Mouse (Mus musculus) yolk sac, embryonic 10.5 days (tissue): ENCODE measurements at regions not wholly inside any gene's neighbourhood (a gene's known extent, or its start where the extent isn't known, plus 50 kb on each side); places are given as distances from the start of the nearest gene placed in this dataset.

Experiments
- DNase-seq: peaks from one replicate; pipeline ENCODE4 v3.0.0-alpha.2; 2017; ENCODE audit warnings: low spot score

- DNase-seq: no peak
Observed at GRCm38 (mm10) chr4:53320735-53321449, 119.3 kb upstream of the Slc44a1 start.

GRCm38 (mm10) chr4:53319051-53319450, 121.2 kb upstream of the Slc44a1 start:
- no peak for DNase-seq

GRCm38 (mm10) chr4:53318181-53318580, 122.0 kb upstream of the Slc44a1 start:
- DNase-seq: no peak

- no peak for DNase-seq
Observed at GRCm38 (mm10) chr4:53317453-53317824, 122.8 kb upstream of the Slc44a1 start.

- DNase-seq: no peak
Observed at GRCm38 (mm10) chr4:53316796-53317452, 123.3 kb upstream of the Slc44a1 start.

GRCm38 (mm10) chr4:53315876-53316762, 124.1 kb upstream of the Slc44a1 start:
- no peak for DNase-seq

GRCm38 (mm10) chr4:53315121-53315875, 124.9 kb upstream of the Slc44a1 start:
- no peak for DNase-seq

- DNase-seq: no peak
Observed at GRCm38 (mm10) chr4:53314076-53314475, 126.1 kb upstream of the Slc44a1 start.

- DNase-seq: no peak
Observed at GRCm38 (mm10) chr4:53307121-53307520, 133.1 kb upstream of the Slc44a1 start.

GRCm38 (mm10) chr4:53304782-53305385, 135.3 kb upstream of the Slc44a1 start:
- DNase-seq: no peak

- DNase-seq: no peak
Observed at GRCm38 (mm10) chr4:53304290-53304654, 135.9 kb upstream of the Slc44a1 start.

GRCm38 (mm10) chr4:53303621-53304289, 136.5 kb upstream of the Slc44a1 start:
- DNase-seq: no peak

- no peak for DNase-seq
Observed at GRCm38 (mm10) chr4:53297975-53298374, 138.3 kb upstream of the Abca1 start.

GRCm38 (mm10) chr4:53292606-53293005, 132.9 kb upstream of the Abca1 start:
- DNase-seq: no peak

GRCm38 (mm10) chr4:53277741-53278525, 118.2 kb upstream of the Abca1 start:
- DNase-seq: no peak

GRCm38 (mm10) chr4:53270433-53270832, 110.7 kb upstream of the Abca1 start:
- DNase-seq: no peak

GRCm38 (mm10) chr4:53269999-53270398, 110.3 kb upstream of the Abca1 start:
- DNase-seq: no peak

- no peak for DNase-seq
Observed at GRCm38 (mm10) chr4:53269251-53269842, 109.7 kb upstream of the Abca1 start.

GRCm38 (mm10) chr4:53264901-53265300, 105.2 kb upstream of the Abca1 start:
- DNase-seq: no peak

- DNase-seq: no peak
Observed at GRCm38 (mm10) chr4:53264501-53264900, 104.8 kb upstream of the Abca1 start.
